Mouse (Mus musculus): ENCODE data around the gene Sco1. TPM values are rescaled to one million over a fixed set of nuclear protein-coding genes. Genes with fewer than 3 reads are reported as not detected.

The Sco1 gene
- total and polyA plus RNA-seq, 3 experiments: 14.1 to 32.9 TPM; not detected in 1

- H3K27me3 ChIP-seq (ENCODE audit: control insufficient read depth in 1 of 2, insufficient read depth in 2 of 2, low read length in 2 of 2): no peaks in the 10 kb centered on the region
- no peak for TF ChIP-seq USF2 (IDR thresholded peaks at IDR 0.05; ENCODE audit: borderline replicate concordance in 1 of 2, insufficient read depth in 1 of 2, low read depth in 1 of 2, low read length in 2 of 2)
- TF ChIP-seq ZKSCAN1 (IDR thresholded peaks at IDR 0.05; ENCODE audit: low read depth, low read length): no peak
- TF ChIP-seq CHD1 (IDR thresholded peaks at IDR 0.05; ENCODE audit: low read depth, low read length): no peak
- TF ChIP-seq RCOR1 (IDR thresholded peaks at IDR 0.05; ENCODE audit: low read depth, low read length): no peak
- TF ChIP-seq KAT2A (conservative IDR thresholded peaks at IDR 0.05; ENCODE audit: low read depth, low read length): no peak
- TF ChIP-seq ZMIZ1 (IDR thresholded peaks at IDR 0.05; ENCODE audit: low read depth, low read length): no peak
- TF ChIP-seq TBP (IDR thresholded peaks at IDR 0.05; ENCODE audit: low read depth, low read length): no peak
- peak; percentile 62 for TF ChIP-seq ZC3H11A (IDR thresholded peaks at IDR 0.05; ENCODE audit: low read depth, low read length)
- no peak for TF ChIP-seq SIN3A (IDR thresholded peaks at IDR 0.05; ENCODE audit: low read length)
- no peak for TF ChIP-seq MAFK (IDR thresholded peaks at IDR 0.05; ENCODE audit: borderline replicate concordance, low read depth, low read length)
- TF ChIP-seq NRF1 (IDR thresholded peaks at IDR 0.05; ENCODE audit: insufficient read depth, low read depth, low read length, poor library complexity, severe bottlenecking): no peak
- no peak for TF ChIP-seq POLR2A (IDR thresholded peaks at IDR 0.05; ENCODE audit: control insufficient read depth in 1 of 2, insufficient read depth in 1 of 2, low read depth in 1 of 2, low read length in 2 of 2, poor library complexity in 1 of 2)
- no peak for TF ChIP-seq GABPA (IDR thresholded peaks at IDR 0.05; ENCODE audit: low read depth, low read length)
- no peak for TF ChIP-seq TCF12 (IDR thresholded peaks at IDR 0.05; ENCODE audit: low read depth, low read length)
- no peak for TF ChIP-seq UBTF (IDR thresholded peaks at IDR 0.05; ENCODE audit: borderline replicate concordance, insufficient read depth, low read depth, low read length)
- peak; percentile 77 for TF ChIP-seq RAD21 (IDR thresholded peaks at IDR 0.05; ENCODE audit: low read depth, low read length)
- TF ChIP-seq SMC3 (IDR thresholded peaks at IDR 0.05; ENCODE audit: low read depth, low read length): peak; percentile 79
- TF ChIP-seq CTCF (IDR thresholded peaks at IDR 0.05 in 2 of 3, conservative IDR thresholded peaks at IDR 0.05 in 1 of 3; ENCODE audit: control insufficient read depth in 1 of 3, insufficient read depth in 1 of 3, low read depth in 2 of 3, low read length in 3 of 3, poor library complexity in 1 of 3, severe bottlenecking in 1 of 3): peak; percentile 82 to 91 (median 84)
- no peak overlapping the region for H3K27ac ChIP-seq (ENCODE audit: control insufficient read depth, low read depth, low read length)
- no peaks in the 10 kb centered on the region for H3K4me1 ChIP-seq (ENCODE audit: control insufficient read depth in 1 of 2, insufficient read depth in 2 of 2, low read length in 2 of 2)
- H3K36me3 ChIP-seq (ENCODE audit: control insufficient read depth in 1 of 2, insufficient read depth in 2 of 2, low read length in 2 of 2): no peaks in the 10 kb centered on the region
- H3K9ac ChIP-seq (ENCODE audit: control insufficient read depth, low read depth, low read length, poor library complexity, severe bottlenecking): no peak overlapping the region
- no peaks in the 10 kb centered on the region for H3K9me3 ChIP-seq (replicated peaks; ENCODE audit: insufficient read depth, low read length)
- H3K79me2 ChIP-seq (ENCODE audit: control insufficient read depth, insufficient read depth, low read length, poor library complexity): no peaks in the 10 kb centered on the region
- H3K4me3 ChIP-seq (ENCODE audit: control insufficient read depth in 1 of 2, insufficient read depth in 1 of 2, low read depth in 2 of 2, low read length in 2 of 2): no peak overlapping the region
- DNase-seq (ENCODE audit: low read depth, low spot score): peak; percentile 81
These were observed 60.4 kb downstream of the Sco1 start for GRCm38 (mm10) chr11:67112851-67113202.

DNA sequence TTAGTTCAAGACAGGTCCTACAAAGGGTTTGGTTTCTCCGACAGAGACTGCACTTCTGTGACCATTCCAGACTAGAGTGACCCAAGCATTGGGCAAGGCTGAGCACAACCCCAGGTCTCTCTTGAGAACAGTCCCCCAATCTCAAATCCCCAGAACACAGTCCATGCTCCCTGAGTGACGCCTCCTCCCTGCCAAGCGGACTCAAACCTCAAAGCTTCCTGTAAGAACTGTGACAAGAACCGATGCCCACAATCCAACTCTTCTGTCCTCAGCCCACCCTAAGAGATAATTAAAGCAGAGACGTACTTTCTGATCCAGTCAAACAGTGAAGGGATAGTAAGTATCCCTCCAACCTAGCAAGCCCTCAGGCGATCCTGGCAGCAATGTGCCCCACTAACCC lies 60.9 kb downstream of the Sco1 start:
- no peaks in the 10 kb centered on the region for H3K79me2 ChIP-seq (ENCODE audit: control insufficient read depth, insufficient read depth, low read length, poor library complexity)
- H3K27ac ChIP-seq (ENCODE audit: control insufficient read depth, low read depth, low read length): no peak overlapping the region
- DNase-seq (ENCODE audit: low read depth, low spot score): no peak
- H3K27me3 ChIP-seq (ENCODE audit: control insufficient read depth in 1 of 2, insufficient read depth in 2 of 2, low read length in 2 of 2): no peaks in the 10 kb centered on the region
- no peak overlapping the region for H3K4me3 ChIP-seq (ENCODE audit: control insufficient read depth in 1 of 2, insufficient read depth in 1 of 2, low read depth in 2 of 2, low read length in 2 of 2)
- H3K9ac ChIP-seq (ENCODE audit: control insufficient read depth, low read depth, low read length, poor library complexity, severe bottlenecking): no peak overlapping the region
- no peaks in the 10 kb centered on the region for H3K4me1 ChIP-seq (ENCODE audit: control insufficient read depth in 1 of 2, insufficient read depth in 2 of 2, low read length in 2 of 2)
- H3K36me3 ChIP-seq (ENCODE audit: control insufficient read depth in 1 of 2, insufficient read depth in 2 of 2, low read length in 2 of 2): no peaks in the 10 kb centered on the region
- H3K9me3 ChIP-seq (replicated peaks; ENCODE audit: insufficient read depth, low read length): no peaks in the 10 kb centered on the region
- TF ChIP-seq MYB (IDR thresholded peaks at IDR 0.05; ENCODE audit: low read depth, low read length) (no peak), SIN3A (IDR thresholded peaks at IDR 0.05; ENCODE audit: low read length) (no peak), ZC3H11A (IDR thresholded peaks at IDR 0.05; ENCODE audit: low read depth, low read length) (no peak), POLR2AphosphoS5 (IDR thresholded peaks at IDR 0.05; ENCODE audit: borderline replicate concordance, low read depth, low read length) (no peak), MAZ (IDR thresholded peaks at IDR 0.05; ENCODE audit: low read depth, low read length) (no peak), RAD21 (IDR thresholded peaks at IDR 0.05; ENCODE audit: low read depth, low read length) (no peak), E2F4 (IDR thresholded peaks at IDR 0.05; ENCODE audit: borderline replicate concordance, low read depth, low read length) (no peak), BHLHE40 (IDR thresholded peaks at IDR 0.05; ENCODE audit: borderline replicate concordance, low read depth, low read length) (no peak)

All from MEL (cell line).